Mouse (Mus musculus) induced T-regulatory cell, adult 2 months (primary cell): ENCODE data around the gene Zbtb39.

Experiments
- DNase-seq: peaks from one replicate; pipeline ENCODE4 v3.0.0-alpha.2; 2012; ENCODE audit warnings: low read depth

Zbtb39 gene

GRCm38 (mm10) chr10:127739083-127739660, at the start of gene Zbtb39:
Zbtb39 (plus strand) TSS chr10:127739538.
- peak; percentile 85 for DNase-seq

GRCm38 (mm10) chr10:127691053-127691452, 48.3 kb upstream of the Zbtb39 start:
- DNase-seq: peak; percentile 19

- peak; percentile 62 for DNase-seq
Observed at GRCm38 (mm10) chr10:127694636-127695035, 44.7 kb upstream of the Zbtb39 start.

GRCm38 (mm10) chr10:127695775-127696174, 43.6 kb upstream of the Zbtb39 start:
- DNase-seq: no peak

GRCm38 (mm10) chr10:127698966-127699365, 40.4 kb upstream of the Zbtb39 start:
- DNase-seq: no peak

- DNase-seq: no peak
Observed at GRCm38 (mm10) chr10:127703299-127703698, 36.0 kb upstream of the Zbtb39 start.

- no peak for DNase-seq
Observed at GRCm38 (mm10) chr10:127704293-127704692, 35.0 kb upstream of the Zbtb39 start.

GRCm38 (mm10) chr10:127704766-127705220, 34.5 kb upstream of the Zbtb39 start, which contains the start of gene Myo1a:
Myo1a (plus strand) TSS chr10:127705170.
- DNase-seq: peak; percentile 19

GRCm38 (mm10) chr10:127705783-127706182, 33.6 kb upstream of the Zbtb39 start:
- no peak for DNase-seq

- DNase-seq: no peak
Observed at GRCm38 (mm10) chr10:127707721-127708120, 31.6 kb upstream of the Zbtb39 start.

GRCm38 (mm10) chr10:127708850-127709370, 30.4 kb upstream of the Zbtb39 start:
- no peak for DNase-seq

- DNase-seq: no peak
Observed at GRCm38 (mm10) chr10:127710331-127710730, 29.0 kb upstream of the Zbtb39 start.

- no peak for DNase-seq
Observed at GRCm38 (mm10) chr10:127712736-127713135, 26.6 kb upstream of the Zbtb39 start.

GRCm38 (mm10) chr10:127721671-127722418, 17.5 kb upstream of the Zbtb39 start:
- no peak for DNase-seq

GRCm38 (mm10) chr10:127724178-127724577, 15.2 kb upstream of the Zbtb39 start, which contains the start of gene Tac2:
Tac2 (plus strand) TSS chr10:127724478.
- no peak for DNase-seq

- no peak for DNase-seq
Observed at GRCm38 (mm10) chr10:127725136-127725535, 14.2 kb upstream of the Zbtb39 start.

- no peak for DNase-seq
Observed at GRCm38 (mm10) chr10:127728437-127728836, 10.9 kb upstream of the Zbtb39 start.

GRCm38 (mm10) chr10:127730285-127730932, 8.9 kb upstream of the Zbtb39 start:
- no peak for DNase-seq

- DNase-seq: no peak
Observed at GRCm38 (mm10) chr10:127730933-127731310, 8.4 kb upstream of the Zbtb39 start.

GRCm38 (mm10) chr10:127731397-127731796, 7.9 kb upstream of the Zbtb39 start:
- no peak for DNase-seq

- DNase-seq: peak; percentile 45
Observed at GRCm38 (mm10) chr10:127734434-127734833, 4.9 kb upstream of the Zbtb39 start.

GRCm38 (mm10) chr10:127736266-127736665, 3.1 kb upstream of the Zbtb39 start:
- DNase-seq: peak; percentile 36

GRCm38 (mm10) chr10:127736916-127737315, 2.4 kb upstream of the Zbtb39 start:
- DNase-seq: peak; percentile 32
